Mouse (Mus musculus): ENCODE measurements around the gene Ggt6. TPM values are rescaled to one million over a fixed set of nuclear protein-coding genes. Genes with fewer than 3 reads are reported as not detected.
A peak's percentile ranks its signal among the peaks of the same experiment; 100 is the strongest.

Ggt6 gene
- total RNA-seq (2021) = not detected

DNA sequence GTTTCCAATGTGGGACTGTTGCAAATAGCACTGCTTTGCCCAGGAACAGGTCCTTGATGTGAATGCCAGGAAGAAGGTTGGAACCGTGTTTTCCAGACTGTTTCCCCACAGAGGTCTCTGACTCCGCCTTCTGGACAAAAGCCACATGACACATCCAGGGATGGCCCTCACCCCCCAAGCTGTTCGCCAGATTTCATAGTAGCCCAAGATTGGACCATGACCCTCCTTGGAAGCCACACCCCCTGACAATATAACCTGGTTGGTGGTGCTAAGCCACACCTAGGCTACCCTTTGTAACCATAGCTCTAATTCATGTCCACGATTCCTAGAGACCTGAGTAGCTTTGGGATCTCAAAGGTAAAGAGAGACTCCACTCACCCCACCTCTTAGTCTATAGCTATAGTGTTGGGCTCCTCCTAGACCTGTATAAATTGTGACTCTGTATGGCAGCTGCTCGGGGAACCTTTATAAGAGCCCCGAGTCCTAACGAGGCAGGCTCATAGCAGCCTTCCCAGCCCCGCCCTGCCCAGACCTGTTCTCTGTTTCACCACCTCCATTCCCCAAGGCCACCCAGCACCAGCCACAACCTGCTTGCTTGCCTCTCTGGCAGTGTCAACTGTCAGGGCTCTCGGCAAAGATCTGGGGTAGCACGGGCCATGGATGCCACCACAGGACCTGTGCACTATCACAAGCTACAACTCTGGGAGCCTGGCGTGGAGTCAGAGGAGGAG is at the start of gene Ggt6:
Gene Ggt6 (plus strand): TSS at position 564 of the 731 bp plus-strand sequence.
- intact Hi-C loops (cut with DNase I) = no loop called here
- peak in 1 of 2 experiments; percentile 35 for DNase-seq (ENCODE audit: extremely low spot score in 1 of 2, low spot score in 2 of 2)

DNA sequence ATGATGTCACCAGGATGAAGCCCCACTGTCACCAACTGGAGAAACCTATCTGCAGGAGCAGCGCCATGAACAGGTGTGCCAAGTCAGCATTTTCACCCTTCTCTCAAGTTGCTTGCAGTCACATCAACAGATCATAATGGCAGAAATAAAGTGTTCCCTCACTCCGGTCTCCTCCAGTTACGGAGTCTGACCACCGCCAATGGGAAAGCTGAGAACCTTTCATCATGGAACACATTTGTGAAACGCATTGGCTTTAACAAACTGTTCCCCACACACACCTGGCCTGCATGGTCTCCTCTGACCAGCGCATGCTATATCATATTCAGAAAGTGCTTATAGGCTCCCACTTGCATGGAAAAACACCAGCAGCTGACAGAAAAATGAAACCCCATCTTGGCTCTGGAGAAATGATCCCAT is 47.2 kb upstream of the Ggt6 start:
- DNase-seq (ENCODE audit: extremely low spot score in 1 of 2, low spot score in 2 of 2) = no peak
- intact Hi-C loops (cut with DNase I) = no loop called here

GRCm38 (mm10) chr11:72389407-72390142 is 45.8 kb upstream of the Ggt6 start:
- DNase-seq (ENCODE audit: extremely low spot score in 1 of 2, low spot score in 2 of 2) = no peak

DNA sequence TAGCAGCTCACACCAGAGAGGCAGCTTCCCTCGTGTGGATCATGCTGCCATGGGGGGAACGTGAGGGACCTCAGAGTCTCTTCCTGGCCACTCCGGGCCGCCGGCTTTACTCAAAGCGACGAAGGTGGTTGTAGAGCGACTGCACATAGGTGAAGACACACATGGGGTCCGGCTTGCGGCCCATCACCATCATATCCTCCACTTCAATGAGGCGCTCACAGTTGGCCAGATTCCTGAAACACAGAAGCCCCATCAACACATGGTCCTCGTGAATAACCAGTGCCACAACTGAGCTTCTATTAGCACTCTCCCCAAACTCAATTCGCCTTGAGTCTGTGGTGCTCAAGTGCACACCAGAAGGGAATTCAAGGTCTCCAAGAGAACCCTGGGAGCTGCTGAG is 44.1 kb upstream of the Ggt6 start:
- DNase-seq (ENCODE audit: extremely low spot score in 1 of 2, low spot score in 2 of 2) = no peak
- intact Hi-C loops (cut with DNase I) = no loop called here

More at GRCm38 (mm10) chr11:72389407-72390142, 45.8 kb upstream of the Ggt6 start:
- intact Hi-C loops (cut with DNase I) = no loop called here

DNA sequence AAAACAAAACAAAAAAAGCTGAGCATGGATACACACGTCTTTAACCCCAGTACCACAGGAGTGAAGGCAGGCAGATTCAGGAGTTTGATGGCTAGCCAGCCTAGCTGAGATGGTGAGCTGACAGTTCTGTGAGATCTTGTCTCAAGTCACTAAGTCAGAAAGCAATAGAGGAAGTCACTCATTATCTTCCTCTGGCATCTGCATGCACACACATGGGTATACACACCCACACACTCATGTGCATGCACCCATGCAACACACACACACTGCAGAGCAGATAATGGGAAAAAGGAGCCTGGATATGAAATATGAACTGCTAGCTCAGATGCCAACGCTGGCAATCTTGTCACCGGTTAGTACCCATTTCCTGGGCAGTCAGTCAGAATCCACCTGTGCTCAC is 42.1 kb upstream of the Ggt6 start:
- intact Hi-C loops (cut with DNase I) = no loop called here
- DNase-seq (ENCODE audit: extremely low spot score in 1 of 2, low spot score in 2 of 2) = no peak

- intact Hi-C loops (cut with DNase I) = no loop called here
- DNase-seq (ENCODE audit: extremely low spot score in 1 of 2, low spot score in 2 of 2) = no peak
Measured at GRCm38 (mm10) chr11:72393669-72394068, 41.7 kb upstream of the Ggt6 start.

DNA sequence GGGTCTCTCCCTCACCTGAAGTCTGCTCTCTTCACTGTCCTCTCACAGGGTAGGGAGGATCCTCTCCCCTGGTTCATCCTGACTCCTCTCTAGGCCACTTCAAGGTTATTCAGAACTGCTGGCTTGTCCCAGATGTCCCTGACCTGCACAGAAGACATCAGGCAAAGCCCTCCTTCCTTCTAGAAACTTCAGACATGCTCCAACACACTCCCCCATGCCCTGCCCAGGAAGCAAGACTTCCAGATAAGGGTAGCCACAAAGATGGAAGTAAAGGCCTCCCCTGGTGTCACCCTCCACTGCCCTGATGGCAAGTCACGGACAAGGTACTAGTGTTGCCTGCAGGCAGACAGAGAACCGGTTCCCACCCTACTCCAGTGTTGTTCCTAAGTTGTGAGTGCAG is 40.6 kb upstream of the Ggt6 start:
- intact Hi-C loops (cut with DNase I) = no loop called here
- no peak for DNase-seq (ENCODE audit: extremely low spot score in 1 of 2, low spot score in 2 of 2)

DNA sequence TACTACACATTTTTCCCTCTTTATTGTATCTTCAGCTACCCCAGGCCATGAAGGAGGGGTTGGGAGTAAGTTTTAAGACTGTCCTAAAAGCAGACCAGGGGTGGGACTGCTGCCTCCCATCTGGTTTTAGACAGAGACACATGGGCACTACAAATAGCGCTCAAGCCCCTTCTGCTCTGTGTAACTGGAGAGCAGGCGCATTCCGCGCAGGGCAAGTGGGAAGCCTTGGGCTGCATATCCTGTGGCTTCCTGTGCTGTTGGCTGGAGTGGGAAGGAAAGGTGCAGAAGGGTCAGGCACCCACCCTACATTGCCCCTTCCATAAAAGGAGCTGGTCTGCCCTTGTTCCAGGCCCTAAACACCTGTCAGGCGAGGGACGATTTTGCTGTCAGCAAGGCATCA is 39.7 kb upstream of the Ggt6 start:
- intact Hi-C loops (cut with DNase I) = no loop called here
- no peak for DNase-seq (ENCODE audit: extremely low spot score in 1 of 2, low spot score in 2 of 2)

DNA sequence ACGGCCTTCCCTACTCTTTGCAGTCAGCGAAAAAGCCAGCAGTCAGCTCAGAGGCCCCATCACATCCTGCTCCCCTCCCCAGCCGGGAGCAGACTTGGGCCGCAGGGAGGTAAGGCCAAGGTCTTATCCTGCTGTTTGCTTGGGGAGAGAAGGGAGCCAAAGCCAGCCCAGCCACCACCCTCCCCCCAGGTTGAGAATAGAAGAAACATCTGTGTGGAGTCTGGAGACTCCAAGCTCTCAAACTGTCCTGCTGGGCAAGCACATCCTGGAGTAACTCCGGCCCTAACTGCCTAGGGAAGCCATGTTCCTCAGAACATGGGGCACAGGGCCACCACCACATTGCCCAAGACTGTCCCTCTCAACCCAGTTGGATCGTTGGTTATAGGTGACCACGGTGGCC is 38.7 kb upstream of the Ggt6 start:
- intact Hi-C loops (cut with DNase I) = no loop called here
- no peak for DNase-seq (ENCODE audit: extremely low spot score in 1 of 2, low spot score in 2 of 2)

DNA sequence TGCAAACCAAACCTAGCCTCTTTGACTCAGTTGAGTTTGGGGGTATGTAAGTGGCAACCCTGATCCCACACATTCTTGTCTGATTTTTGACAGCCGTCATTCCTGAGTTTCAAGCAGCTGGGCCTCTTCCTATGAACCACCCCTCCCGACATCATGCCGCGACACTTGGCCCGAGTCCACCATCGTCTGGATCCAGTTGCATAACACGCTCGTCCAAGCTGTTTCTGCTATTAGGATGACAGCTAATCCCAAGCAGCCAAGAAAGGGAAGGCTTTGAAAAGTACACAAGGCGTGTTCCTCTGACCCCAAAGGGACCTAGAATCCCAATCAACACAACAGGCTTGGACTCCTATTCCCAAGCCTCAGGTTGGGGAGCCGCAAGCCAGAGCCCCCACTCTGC is 38.3 kb upstream of the Ggt6 start:
- intact Hi-C loops (cut with DNase I) = no loop called here
- DNase-seq (ENCODE audit: extremely low spot score in 1 of 2, low spot score in 2 of 2) = peak in 1 of 2 experiments; percentile 68

DNA sequence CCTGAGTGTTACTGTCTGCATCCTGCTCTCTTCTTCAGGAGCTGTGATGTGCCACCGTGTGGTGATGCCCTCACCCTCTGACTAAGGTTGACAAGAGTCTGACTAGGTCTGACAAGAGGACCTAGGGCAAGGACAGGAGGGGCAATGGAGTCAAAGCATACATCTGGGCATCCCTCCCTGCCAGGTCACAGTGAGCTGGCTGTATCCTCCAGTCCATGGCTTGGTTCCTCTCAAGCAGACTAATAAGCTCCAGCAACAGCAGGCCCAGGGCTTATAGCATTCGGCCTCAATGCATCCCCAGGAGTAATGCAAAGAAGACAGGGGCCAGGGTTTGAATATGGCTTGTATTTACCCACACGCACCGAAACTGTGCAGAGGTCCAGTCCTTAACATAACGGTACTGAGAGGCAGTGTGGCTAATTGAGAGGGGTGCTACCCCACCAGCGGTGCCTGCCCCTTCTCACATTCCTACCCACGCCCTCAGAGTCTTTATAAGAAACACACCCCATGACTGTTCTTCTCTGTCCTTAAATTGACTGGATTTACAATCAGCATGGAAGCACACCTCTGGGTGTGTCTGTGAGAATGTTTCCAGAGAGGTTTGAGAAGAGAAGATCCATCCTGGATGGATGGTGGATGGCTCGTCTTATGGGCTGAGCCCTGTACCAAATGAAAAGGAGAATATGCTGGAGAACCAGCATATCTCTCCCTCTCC is 37.4 kb upstream of the Ggt6 start:
- intact Hi-C loops (cut with DNase I) = no loop called here
- no peak for DNase-seq (ENCODE audit: extremely low spot score in 1 of 2, low spot score in 2 of 2)

- intact Hi-C loops (cut with DNase I) = no loop called here
Measured at GRCm38 (mm10) chr11:72401068-72401467, 34.3 kb upstream of the Ggt6 start.

GRCm38 (mm10) chr11:72402017-72402416 is 33.3 kb upstream of the Ggt6 start:
- intact Hi-C loops (cut with DNase I) = no loop called here
- no peak for DNase-seq (ENCODE audit: extremely low spot score in 1 of 2, low spot score in 2 of 2)

More at GRCm38 (mm10) chr11:72401068-72401467, 34.3 kb upstream of the Ggt6 start:
- DNase-seq (ENCODE audit: extremely low spot score in 1 of 2, low spot score in 2 of 2) = no peak

DNA sequence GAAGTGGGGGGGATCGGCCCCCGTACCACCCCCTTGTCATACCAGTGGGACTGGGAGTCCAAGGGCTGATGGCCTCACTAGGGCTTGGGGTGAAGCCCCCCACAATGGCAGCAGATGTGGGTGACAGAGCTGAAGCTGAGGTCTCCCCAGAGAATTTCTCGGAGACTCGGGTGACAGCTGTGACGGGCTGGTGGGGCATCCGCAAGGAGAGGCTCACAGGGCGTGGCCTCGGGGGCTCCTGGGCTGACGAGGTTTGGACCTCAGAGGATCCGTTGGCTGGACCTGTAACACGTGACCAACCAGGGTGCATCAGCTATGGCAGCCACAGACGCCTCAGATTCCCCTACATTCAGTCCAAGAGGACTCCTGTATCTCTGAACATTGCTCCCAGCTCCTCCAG is 32.4 kb upstream of the Ggt6 start:
- intact Hi-C loops (cut with DNase I) = no loop called here
- no peak for DNase-seq (ENCODE audit: extremely low spot score in 1 of 2, low spot score in 2 of 2)

- no peak for DNase-seq (ENCODE audit: extremely low spot score in 1 of 2, low spot score in 2 of 2)
- intact Hi-C loops (cut with DNase I) = no loop called here
Measured at GRCm38 (mm10) chr11:72405532-72405931, 29.8 kb upstream of the Ggt6 start.

DNA sequence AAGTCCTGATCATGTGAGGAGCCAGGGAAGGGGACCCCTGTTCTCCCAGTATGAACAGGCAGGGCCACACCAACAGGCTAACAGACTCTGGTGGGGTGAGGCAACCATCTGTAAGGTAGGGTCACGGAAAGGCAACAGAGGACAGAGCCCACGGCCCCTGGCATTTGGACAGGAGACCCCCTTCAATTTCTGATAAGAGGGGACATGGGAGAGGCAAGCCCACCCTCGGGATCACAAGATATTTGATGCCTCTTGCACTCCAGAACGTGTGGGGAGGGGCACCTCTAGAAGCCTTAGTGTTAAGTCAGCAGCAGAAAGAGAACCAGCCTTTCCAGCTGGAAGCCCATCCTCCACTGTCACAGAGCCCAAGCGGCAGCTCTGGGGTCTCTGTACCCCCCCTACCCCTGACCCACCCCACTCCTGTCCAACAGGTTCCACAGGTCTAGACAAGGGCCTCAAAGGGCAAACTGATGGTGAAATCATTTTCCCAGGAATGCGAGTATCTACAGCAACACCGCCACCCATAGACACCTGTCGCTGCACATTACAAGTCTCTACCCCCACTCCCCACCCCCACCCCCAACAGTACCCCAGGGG is 29.1 kb upstream of the Ggt6 start:
- intact Hi-C loops (cut with DNase I) = no loop called here

GRCm38 (mm10) chr11:72407081-72407480 is 28.2 kb upstream of the Ggt6 start:
- intact Hi-C loops (cut with DNase I) = no loop called here
- no peak for DNase-seq (ENCODE audit: extremely low spot score in 1 of 2, low spot score in 2 of 2)

More for the DNA sequence above, 29.1 kb upstream of the Ggt6 start:
- DNase-seq (ENCODE audit: extremely low spot score in 1 of 2, low spot score in 2 of 2) = no peak

DNA sequence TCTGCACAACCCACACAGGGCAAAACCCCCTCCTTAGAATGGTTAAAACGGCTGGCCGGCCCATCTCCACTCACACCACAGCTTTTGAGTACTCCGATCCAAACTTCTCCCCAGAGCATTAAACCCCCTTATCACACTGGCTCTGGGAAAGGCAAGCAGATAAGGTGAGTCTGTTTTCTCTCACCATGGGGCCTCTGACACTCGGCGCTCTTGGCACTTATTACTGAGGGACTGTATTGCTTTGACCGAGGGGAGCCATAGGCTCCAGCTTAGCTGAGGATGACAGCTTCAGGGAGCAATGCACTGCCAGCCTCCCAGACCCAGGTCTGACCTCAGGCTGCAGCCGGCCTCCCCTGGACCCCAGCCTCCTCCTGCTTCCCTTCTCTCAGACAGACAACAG is 27.8 kb upstream of the Ggt6 start:
- intact Hi-C loops (cut with DNase I) = no loop called here
- no peak for DNase-seq (ENCODE audit: extremely low spot score in 1 of 2, low spot score in 2 of 2)

GRCm38 (mm10) chr11:72408451-72409170 is 26.7 kb upstream of the Ggt6 start:
- no peak for DNase-seq (ENCODE audit: extremely low spot score in 1 of 2, low spot score in 2 of 2)
- intact Hi-C loops (cut with DNase I) = no loop called here
